Mouse (Mus musculus) kidney, adult 8-10 months (tissue): ENCODE data around the gene Cxcl10.

Source experiments
- DNase-seq, 2 experiments: peaks; one replicate each; pipeline ENCODE4 v3.0.0; 2022

Gene Cxcl10

DNA sequence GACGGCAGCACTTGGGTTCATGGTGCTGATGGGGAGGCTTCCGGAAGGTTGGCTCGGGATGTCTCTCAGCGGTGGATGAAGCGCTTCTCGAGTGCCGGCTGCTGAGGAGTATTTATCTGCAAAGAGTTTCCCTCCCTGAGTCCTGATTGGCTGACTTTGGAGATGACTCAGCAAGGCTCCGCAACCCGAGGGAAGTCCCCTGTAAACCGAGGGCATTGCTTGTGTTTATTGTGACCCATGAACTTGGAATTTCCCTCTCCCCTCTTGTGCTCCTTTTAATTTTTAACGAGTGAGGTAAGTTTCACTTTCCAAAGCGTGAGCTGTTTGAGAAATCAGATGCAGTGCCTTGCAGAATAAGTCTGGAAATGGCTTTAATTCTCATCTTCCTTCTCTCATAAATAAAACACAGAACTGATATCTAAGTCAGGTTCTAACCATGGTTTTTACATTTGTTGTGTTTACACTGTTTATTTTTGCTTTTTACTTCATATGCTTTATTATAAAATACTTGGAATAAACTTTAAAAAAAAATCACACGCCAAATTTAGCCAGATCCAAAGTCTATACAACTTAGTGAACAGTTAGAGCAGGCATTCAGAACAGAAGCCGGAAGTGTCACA, at the start of gene Cxcl10:
Gene Cxcl10, minus strand, starts transcription at position 96 of the 620 bp plus-strand sequence.
- DNase-seq, result peak; percentile 77 to 83

DNA sequence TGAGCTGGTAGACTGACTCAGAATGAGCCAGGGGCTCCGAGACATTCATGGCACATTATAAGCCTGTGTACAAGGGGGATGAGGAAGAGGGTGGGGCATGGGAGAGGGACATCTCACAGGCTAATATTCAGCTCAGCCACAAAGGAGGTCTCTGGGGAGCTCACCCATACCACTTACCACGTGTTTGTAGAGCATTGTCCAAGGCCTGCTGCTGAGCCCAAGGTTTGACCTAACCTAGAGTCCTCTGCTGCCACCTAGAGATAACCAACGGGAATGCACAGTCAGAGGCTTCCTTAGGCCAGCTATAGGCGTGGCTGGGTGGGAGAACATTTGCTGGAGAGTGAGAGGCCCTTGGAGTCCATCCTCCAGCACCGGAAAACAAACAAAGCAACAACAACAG, 49.5 kb upstream of the Cxcl10 start:
- peak; percentile 60 to 87 for DNase-seq

DNA sequence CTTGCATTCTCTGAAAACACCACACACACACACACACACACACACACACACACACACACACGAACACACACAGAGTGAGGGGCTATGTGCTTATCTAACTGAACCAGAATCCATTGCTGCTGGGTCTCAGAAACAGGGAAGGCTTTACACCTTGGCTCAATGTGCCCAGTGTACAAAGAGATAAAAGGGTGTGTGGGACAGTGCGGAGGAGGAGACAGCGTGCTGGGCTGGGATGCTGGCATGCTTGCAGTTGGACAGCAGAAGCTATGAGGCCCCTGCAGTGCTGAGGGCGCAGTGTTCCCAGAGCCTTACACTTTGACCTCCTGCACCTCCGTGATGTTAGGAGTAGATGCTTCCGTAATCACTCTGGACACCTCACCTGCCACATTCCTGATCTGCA, 47.8 kb upstream of the Cxcl10 start:
- no peak for DNase-seq

DNA sequence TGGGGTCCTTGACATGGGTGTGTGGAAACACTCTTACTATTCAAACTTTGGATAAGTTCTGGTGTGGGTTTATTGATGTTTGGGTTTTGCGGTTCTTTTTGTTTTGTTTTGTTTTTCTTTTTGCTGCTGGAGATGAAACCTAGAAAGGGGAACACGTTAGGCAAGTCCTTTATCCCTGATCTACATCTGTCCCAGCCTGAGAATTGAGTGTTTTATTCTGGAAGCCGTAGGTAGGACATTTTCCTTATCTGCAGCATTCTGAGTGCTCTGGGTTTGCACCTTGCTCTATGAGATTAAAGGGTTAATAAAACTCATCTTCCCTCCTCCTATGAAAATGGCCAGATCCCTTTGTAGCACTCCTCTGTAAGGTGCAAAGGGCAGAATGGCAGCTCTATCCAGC, 47.1 kb upstream of the Cxcl10 start:
- DNase-seq, result no peak

DNA sequence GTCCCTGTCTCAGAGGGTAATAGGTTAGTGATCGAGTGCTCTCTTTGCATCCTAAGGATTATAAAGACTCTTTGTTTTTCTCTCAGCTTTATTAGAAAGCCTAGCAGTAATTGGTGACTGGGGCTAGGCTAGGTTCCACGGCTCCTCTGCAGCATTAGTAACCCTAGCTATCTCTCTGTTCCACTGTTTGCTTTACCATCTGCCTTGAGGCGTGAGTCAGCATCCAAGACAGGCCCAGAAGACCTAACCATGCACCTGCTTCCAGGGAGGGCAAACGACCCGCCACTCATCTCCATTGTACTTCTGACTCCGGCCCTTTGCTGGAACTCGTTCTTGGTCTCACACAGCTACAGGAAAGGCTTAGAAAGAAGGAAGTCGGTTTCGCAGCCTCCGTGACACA, 45.2 kb upstream of the Cxcl10 start:
- DNase-seq, result no peak

DNA sequence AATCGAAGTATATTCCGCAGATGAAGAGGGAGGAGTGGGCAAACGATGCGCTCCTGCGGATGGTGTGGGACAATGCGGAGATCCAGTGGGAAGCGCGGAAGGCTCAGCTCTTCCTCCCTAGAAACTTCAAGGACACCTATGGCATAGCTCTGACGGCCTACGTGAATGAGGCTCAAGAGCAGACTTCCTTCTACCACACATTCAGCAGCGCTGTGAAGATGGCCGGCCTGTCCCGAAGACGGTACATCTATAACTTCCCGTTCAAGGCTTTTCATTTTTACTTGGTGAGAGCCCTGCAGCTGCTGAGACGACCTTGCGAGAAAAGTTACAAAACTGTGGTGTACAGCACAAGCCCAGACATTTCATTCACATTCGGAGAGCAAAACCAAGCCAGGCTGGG, 43.9 kb upstream of the Cxcl10 start:
- no peak for DNase-seq

DNA sequence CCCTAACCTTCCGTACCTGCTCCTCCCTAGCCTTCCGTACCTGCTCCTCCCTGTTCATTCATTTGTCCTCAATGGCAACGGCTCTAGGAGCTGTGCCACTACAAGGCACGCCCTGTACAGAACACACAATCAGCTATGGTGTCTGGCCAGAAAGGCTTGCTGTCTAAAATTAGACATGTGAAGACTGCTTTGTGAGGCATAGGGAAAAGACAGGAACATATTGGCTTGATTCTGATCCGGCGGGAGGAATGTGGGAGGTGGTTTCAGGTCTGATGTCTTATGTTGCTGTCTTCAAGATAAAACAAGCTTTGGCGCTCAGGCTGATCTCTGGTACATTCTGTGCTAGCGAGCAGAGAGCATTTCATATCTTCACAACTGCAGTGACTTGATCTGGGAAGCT, 41.9 kb upstream of the Cxcl10 start:
- no peak for DNase-seq

DNA sequence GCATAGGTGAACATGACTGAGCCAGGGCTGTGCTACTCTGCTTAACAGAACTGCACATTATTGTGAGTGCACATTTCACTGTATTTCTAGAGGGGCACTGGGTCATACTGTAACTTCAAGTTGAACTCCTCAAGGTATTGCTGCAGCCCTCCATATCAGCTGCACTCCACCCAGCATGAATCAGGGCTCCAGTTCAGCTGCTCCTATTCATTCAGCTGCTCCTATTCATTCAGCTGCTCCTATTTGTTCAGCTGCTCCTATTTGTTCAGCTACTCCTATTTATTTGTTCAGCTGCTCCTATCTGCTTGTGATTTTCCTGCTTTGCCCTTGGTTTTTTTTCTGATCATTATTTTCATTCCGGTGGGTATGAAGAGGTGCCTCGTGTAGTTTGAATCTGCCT, 41.3 kb upstream of the Cxcl10 start:
- DNase-seq, result no peak

DNA sequence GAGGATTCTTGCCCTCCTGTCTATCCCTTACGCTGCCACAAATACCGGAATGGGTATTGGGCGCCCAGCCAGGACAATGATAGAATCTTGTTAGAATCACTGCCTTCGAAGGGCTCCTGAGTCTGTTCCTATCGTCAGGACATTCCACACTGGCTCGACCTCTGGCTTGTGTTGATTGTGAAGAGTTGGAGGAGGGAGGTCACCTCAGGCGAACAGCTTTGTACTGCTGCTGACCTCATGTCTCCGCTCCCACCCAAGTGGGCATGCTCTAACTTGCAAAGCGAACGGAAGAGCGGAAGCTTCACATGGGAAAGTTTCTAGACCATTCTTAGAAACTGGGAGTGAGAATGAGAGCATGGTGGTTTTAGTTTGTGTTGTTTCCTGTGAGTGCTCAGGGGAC, 38.7 kb upstream of the Cxcl10 start:
- DNase-seq, result peak; percentile 49 to 60

DNA sequence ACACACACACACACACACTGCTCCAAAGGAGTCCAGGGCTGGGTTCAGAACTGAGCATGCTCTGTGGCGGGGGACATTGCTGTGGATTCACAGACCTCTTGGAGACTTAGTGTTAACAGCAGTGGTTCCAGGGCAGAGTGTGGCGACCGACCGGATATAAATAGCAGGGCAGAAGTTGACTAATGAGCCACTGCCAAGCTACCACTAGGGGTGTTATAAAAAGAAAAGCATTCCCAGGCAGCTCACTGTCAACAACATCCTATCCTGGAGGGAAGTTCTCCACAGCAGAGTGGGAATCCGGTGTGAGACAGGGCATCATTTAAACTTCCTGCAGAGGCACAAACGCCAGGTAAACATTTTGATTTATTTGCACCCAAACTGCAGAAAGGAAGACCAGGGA, 38.0 kb upstream of the Cxcl10 start:
- peak; percentile 36 to 62 for DNase-seq

DNA sequence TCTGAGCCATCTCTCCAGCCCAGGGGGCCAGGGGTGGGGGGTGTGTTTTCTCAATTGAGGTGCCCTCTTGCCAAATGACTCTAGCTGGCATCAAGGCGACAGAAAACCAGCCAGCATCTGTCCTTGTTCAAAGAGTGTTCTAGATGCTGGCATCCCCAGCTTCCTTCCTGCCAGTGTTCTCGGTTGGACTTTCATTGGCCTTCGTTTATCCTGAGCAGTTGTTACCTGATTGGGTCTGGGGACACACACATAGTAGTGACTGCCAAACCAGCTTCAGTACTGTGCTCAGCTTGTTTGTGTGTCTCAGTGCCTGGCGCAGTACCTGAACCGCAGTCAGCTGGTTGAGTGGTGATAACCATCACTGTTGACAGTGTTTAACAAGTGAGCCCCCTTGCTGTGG, 37.4 kb upstream of the Cxcl10 start:
- DNase-seq, result no peak

DNA sequence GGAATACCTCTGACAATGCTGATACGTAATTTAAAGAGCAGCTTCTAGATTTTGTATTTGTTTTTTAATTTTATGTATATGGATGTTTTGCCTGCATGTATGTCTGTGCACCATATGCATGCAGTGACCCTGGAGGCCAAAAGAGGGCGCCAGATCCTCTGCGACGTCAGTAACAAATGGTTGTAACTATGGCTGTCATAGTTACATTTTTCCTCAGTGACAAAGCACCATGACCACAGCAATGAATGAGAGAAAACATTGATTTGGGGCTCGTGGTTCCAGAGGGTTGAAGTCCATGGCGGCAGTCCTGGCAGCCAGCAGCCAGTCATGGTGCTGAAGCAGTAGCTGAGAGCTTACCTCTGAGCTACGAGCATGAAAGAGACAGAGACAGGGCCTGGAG, 36.2 kb upstream of the Cxcl10 start:
- DNase-seq, result peak in 1 of 2 experiments; percentile 32

DNA sequence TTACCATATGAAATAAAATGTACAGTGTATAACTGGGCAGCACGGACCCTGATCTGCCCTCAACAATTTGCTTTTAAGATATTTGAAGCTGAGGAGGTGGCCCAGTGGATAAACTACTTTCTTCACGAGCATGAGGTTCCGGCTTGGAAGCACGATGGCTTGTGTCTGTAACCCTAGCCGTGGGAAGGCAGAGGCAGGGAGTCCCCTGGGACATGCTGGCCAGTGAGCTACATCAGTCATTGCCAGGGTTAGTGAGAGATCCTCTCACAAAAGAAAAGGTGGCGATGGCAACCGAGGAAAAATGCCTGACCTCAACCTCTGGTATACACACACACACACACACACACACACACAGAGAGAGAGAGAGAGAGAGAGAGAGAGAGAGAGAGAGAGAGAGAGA, 35.1 kb upstream of the Cxcl10 start:
- no peak for DNase-seq

DNA sequence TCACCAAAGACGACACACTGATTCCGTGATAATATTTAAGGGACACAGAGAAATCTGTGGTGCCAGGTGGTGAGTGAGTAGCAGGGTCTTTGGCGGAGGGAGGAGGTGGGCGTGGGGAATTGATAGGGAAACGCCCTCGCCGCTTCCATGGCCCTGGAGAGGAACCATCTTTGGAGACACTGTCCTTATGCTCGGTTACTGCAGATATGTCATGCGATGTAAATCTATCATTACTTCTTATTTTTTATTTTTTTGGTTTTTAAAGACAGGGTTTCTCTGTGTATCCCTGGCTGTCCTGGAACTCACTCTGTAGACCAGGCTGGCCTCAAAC, 33.6 kb upstream of the Cxcl10 start:
- DNase-seq, result no peak

DNA sequence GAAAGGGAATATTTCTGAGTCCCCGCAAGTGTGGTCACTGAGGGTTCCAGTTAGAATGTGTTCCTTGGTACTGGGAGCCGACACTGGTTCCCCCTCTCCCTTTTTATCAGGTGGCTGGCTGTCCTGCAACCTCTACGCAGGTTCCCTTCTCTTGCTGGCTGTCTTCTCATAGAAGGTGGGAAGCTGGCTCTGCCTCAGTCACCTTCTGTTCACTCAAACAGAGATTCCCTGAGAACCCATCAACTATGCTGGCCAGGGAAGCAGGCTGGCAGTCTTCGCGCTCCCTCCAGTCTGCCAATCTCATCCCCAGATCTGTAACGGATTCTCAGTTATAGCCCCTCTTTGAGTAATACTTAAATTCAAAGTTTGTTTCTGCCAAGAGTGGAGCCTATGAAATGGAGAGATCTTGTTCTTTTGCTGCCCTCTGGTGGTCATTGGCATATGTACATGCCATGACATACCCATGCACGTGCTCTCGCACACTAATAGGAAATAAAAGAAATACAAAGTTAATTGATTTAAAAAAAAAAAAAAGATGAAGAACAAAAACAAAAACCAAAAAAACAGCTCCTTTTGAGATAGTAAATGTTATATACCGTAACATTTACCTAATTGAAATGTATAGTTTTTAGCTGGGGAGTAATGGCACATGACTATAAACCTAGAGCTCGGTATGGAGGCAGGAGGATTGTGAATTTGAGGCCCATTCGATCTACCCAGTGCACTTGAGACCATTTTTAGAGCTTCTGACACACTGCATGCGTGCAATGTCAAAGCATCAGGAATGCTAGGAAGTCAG, 33.1 kb upstream of the Cxcl10 start:
- peak; percentile 68 to 87 for DNase-seq

DNA sequence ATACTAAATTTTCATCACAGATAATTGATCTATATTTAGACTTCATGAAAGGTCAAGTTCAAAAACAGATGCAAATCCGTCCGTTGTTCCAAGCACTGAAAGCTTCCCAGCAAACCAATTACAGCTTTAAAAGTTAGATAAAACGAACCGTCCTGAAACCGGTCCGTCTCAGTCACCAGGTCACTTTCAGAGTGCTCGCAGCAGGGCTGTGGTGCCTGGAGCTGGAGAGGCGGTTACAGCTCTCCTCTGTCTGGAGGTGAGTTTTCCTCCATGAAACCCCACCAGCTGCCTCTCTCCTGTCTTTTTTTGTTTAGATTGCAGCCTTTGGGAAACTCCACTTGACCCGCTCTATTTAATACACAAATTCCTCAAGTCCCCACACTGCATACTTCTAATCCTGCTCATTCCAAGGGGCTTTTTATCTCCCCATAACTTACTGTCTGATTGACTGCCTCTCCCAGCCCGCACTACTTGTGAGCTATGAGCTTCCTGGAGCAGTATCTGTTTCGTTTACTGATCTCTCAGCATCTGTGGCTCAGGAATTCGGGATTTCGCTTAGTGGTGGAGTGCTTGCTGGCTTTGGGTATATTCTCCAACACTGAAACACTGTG, 28.2 kb upstream of the Cxcl10 start:
- no peak for DNase-seq

DNA sequence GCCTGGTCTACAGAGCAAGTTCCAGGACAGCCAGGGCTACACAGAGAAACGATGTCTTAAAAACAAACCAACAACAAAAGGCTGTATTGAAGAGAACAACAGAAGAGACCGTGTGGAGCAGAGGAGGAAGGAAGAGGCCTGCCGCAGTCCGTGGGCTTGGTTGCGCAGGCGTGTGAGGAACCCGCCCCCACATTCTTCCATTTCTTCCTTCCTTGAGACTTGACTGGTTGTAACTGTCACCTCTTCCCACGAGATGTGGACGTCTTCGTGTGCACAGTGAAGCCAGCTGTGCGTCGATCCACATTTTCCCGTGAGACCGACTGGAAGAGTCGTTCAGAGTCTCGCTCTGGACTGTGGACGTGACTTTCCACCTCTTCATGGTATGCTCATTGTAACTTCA, 26.7 kb upstream of the Cxcl10 start:
- DNase-seq, result no peak

DNA sequence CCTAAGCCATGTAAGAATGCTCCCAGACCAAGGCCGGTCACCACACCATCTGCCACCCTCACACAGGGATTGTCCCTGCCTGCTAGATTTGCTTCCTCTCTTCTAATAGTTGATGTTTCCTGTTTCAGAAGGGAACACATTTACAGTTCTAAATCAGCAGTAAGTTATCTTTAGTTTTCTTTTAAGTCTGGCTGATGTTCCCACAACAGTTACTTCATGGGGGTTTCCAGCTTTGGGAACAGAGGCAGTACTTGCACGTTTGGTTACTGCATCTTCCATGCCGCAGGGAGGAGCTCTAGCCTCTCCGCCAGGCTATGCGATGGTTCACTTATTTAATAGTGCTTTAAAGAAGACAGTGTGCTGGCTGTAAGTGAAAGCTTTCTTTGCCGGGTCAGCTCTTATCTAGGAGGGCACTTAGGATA, 26.0 kb upstream of the Cxcl10 start:
- peak; percentile 55 to 62 for DNase-seq

DNA sequence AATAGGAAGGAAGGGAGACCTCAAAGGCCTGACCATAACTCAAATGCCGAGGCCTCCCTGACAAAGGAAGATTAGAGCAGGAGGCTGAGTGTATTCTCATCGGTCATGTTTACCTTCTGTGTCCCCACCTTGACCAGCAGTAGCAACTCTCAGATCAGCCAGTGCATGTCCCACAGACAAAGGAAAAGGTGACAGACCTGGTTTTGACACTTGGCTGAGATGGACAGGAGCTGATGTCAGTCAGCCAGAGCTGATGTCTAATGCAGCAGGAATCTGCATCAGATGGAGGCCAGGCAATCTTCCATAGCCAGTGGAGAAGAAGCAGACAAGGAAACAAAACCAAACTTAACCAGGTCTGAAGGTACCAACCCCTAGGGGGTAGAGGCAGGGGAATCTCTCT, 23.9 kb upstream of the Cxcl10 start:
- no peak for DNase-seq

DNA sequence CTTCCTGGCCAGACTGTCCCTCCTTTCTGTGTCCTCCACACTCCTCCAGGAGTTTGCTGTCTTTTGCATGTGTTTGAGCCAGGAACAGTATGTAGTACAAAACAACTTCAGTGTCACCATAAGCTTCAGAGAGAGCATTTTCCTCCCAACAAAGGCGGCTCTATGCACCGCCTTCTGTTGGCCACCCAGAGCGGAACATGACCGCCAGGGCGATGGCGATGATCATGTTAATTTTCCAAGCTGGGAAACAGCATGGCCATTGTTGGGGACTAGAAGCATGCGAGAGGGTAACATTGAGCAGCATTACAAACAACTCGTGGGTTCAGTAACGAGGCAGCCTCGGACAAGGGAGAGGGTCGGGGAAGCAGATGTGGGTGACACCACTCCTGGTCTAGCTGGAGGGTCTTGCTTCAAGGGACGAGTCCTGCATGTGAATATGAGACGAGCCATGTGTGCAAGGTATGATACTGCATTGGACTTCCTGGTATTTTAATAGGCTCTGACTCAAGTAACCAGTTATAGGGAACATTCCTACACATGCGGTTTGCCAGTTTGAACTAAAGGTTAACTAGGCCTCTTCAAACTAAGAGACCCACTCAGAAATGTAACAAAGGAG, 22.8 kb upstream of the Cxcl10 start:
- DNase-seq, result peak in 1 of 2 experiments; percentile 52

DNA sequence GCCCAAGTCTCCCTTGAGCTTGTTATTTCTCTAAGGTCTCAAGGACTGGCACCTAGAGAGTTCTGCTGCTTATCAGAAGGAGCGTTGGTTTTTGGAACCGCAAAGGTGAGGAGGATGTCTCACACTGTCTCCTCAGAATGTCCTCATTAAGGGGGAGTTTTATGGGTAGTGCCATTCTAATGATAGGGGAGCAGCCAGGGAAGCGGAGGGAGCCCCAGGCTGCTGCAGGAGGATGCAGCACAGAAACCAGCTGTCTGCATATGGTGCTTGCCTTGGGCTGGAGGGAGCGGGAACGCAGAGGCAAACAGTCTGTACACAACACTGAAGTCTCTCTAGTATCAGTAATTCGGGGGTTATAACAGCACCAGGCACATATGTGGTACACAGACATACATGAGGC, 22.2 kb upstream of the Cxcl10 start:
- no peak for DNase-seq

DNA sequence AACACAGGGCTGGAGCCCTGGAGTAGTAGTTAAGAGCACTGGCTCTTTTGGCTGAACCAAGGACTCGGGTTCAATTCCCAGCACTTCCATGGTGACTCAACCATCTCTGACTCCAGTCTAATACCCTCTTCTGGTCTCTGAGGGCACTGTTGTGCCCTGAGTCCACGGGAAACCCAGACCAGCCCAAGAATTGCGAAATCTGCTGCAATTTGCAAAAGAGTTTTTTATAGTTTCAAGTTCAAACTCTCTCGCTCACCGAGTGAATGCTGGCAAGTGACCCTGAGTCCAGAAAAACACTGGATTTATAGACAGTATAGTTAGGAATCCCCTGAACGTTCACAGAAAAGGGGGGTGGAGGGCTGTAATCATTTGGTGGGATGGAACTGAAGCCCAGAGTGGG, 21.7 kb upstream of the Cxcl10 start:
- DNase-seq, result no peak

DNA sequence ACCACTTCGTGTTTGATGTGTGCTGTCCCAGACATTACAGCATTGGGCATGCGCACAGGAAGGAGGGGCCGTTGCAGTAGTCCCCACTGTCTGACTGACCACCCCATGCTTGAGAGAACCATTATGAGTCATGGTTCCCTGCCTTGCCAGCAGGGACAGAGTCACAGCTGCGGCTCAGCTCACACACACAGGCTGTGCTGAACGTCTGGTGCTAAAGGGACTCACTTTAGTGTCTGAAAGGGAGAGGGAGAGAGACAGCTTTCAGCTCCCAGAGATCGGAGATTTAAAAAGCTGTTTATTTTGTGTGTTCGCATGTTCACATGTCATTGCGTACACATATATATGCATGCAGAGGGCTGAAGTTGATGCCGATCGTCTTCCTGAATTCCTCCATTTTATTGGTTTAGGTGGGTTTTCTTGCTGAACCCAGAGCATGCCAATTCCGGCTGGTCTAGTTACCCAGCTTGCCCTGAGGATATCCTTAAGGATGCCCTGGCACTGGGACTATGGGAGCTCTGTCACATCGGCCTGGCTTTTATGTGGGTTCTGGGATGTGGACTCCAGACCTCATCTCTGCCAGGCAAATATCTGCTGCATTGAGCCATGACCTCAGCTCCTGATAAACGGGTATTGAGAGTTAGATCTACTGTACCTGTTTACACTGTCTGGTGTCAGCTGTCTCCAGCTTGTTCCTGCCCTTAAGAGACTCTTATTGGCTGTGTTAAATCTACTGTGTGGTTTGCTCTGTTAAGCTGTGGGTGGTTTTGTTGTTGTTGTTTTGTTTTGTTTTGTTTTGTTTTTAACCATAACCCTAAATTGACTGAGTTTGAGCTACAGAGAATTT, 20.7 kb upstream of the Cxcl10 start:
- no peak for DNase-seq
